Mouse (Mus musculus) stomach, postnatal 0 days (tissue): ENCODE measurements at regions not wholly inside any gene's neighbourhood (a gene's known extent, or its start where the extent isn't known, plus 50 kb on each side); places are given as distances from the start of the nearest gene placed in this dataset.

ENCODE experiments used
- CTCF ChIP-seq: IDR thresholded peaks from 2 replicates; pipeline ENCODE4 v1.5.1; 2016; ENCODE audit warnings: antibody characterized with exemption, low read depth, mild to moderate bottlenecking, moderate library complexity
- EP300 ChIP-seq: optimal IDR thresholded peaks from 2 replicates; pipeline ENCODE3; 2016; ENCODE audit warnings: antibody characterized with exemption

GRCm38 (mm10) chr7:39894208-39894896, 376.8 kb downstream of the Zfp619 start:
- no peak for TF ChIP-seq CTCF
- no peak for TF ChIP-seq EP300
